Mouse (Mus musculus): ENCODE results near the gene Urm1. TPM values are rescaled to one million over a fixed set of nuclear protein-coding genes. Genes with fewer than 3 reads are reported as not detected.

The Urm1 gene
- total and polyA plus RNA-seq, 2 experiments, result 8.1 to 26.6 TPM

GRCm38 (mm10) chr2:29857967-29858366, 38.1 kb downstream of the Urm1 start:
- TF ChIP-seq POLR2A (IDR thresholded peaks at IDR 0.05; ENCODE audit: extremely low read depth, insufficient read depth, low read length), result no peak
- 86% methylated on average over 5 of the region's 5 CpGs for WGBS
- H3K36me3 ChIP-seq (ENCODE audit: control insufficient read depth, insufficient read depth, low read length), result no peaks in the 10 kb centered on the region
- H3K27me3 ChIP-seq (ENCODE audit: control insufficient read depth, insufficient read depth, low read length), result no peaks in the 10 kb centered on the region
- DNase-seq (ENCODE audit: extremely low read depth, low read depth, low spot score), result no peak
- no peak overlapping the region for H3K9ac ChIP-seq (ENCODE audit: low read depth, low read length)
- H3K4me3 ChIP-seq (ENCODE audit: insufficient read depth, low read depth, low read length), result no peak overlapping the region
- H3K79me2 ChIP-seq (ENCODE audit: control insufficient read depth, insufficient read depth, low read length), result no peaks in the 10 kb centered on the region
- H3K27ac ChIP-seq (replicated peaks; ENCODE audit: insufficient read depth, low read depth, low read length), result no peak overlapping the region
- H3K4me1 ChIP-seq (ENCODE audit: control insufficient read depth, insufficient read depth, low read length), result no peaks in the 10 kb centered on the region

- no peaks in the 10 kb centered on the region for H3K27me3 ChIP-seq (ENCODE audit: control insufficient read depth, insufficient read depth, low read length)
- no peaks in the 10 kb centered on the region for H3K4me1 ChIP-seq (ENCODE audit: control insufficient read depth, insufficient read depth, low read length)
- DNase-seq (ENCODE audit: extremely low read depth, low read depth, low spot score), result peak; percentile 2
- no peaks in the 10 kb centered on the region for H3K79me2 ChIP-seq (ENCODE audit: control insufficient read depth, insufficient read depth, low read length)
- WGBS, result 12% methylated on average over 5 of the region's 5 CpGs
- no peak overlapping the region for H3K9ac ChIP-seq (ENCODE audit: low read depth, low read length)
- TF ChIP-seq CTCF (IDR thresholded peaks at IDR 0.05; ENCODE audit: low read depth, low read length) (peak; percentile 56), POLR2A (IDR thresholded peaks at IDR 0.05; ENCODE audit: extremely low read depth, insufficient read depth, low read length) (no peak)
- no peaks in the 10 kb centered on the region for H3K36me3 ChIP-seq (ENCODE audit: control insufficient read depth, insufficient read depth, low read length)
- no peak overlapping the region for H3K4me3 ChIP-seq (ENCODE audit: insufficient read depth, low read depth, low read length)
- H3K27ac ChIP-seq (replicated peaks; ENCODE audit: insufficient read depth, low read depth, low read length), result no peak overlapping the region
Measured at GRCm38 (mm10) chr2:29858748-29859473, 39.0 kb downstream of the Urm1 start.

GRCm38 (mm10) chr2:29865125-29865524, 45.2 kb downstream of the Urm1 start:
- Histone ChIP-seq H3K4me3 (ENCODE audit: insufficient read depth, low read depth, low read length) (no peak overlapping the region), H3K27ac (replicated peaks; ENCODE audit: insufficient read depth, low read depth, low read length) (no peak overlapping the region), H3K4me1 (ENCODE audit: control insufficient read depth, insufficient read depth, low read length) (peaks cover 2% of the 10 kb centered on the region; the same call in 1 of the 2 replicates), H3K36me3 (ENCODE audit: control insufficient read depth, insufficient read depth, low read length) (no peaks in the 10 kb centered on the region), H3K27me3 (ENCODE audit: control insufficient read depth, insufficient read depth, low read length) (no peaks in the 10 kb centered on the region), H3K9ac (ENCODE audit: low read depth, low read length) (no peak overlapping the region), H3K79me2 (ENCODE audit: control insufficient read depth, insufficient read depth, low read length) (no peaks in the 10 kb centered on the region)
- no peak for DNase-seq (ENCODE audit: extremely low read depth, low read depth, low spot score)
- 85% methylated on average over 4 of the region's 4 CpGs for WGBS
- TF ChIP-seq POLR2A (IDR thresholded peaks at IDR 0.05; ENCODE audit: extremely low read depth, insufficient read depth, low read length) (no peak), CTCF (IDR thresholded peaks at IDR 0.05; ENCODE audit: low read depth, low read length) (no peak)

DNA sequence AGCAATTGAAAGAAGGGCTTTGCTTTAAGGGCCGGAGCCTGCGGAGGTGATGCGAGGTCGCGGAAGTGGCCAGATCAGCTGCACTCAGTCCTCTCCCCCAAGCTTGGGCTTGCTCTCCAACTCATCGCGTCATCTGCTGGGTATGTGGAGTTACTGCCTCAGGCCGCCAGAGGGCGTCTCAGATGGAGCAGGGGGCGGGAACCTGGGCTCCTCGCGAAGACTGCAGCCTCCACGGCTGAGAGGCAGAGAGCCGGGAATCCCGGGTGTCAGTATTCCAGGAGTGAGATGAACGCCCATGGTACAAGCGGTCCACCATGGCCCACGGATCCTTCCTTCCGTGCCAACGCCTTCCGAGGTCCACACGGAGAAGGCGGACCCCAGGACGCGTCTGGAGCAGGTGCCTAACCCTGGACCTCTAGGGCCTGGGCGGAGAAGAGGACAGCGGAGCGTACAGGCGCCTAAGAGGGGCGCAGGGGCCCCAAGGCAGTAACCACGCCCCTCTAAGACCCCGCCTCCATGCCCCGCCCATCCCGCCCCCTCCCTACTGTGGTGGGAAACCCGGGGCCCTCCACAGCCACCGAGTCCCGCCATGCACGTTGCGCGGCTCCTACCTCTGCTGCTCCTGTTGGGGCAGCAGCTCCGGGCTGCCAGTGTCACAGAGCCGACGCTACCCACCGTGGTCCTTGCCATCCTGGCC, 49.2 kb downstream of the Urm1 start, which contains the start of gene Cercam:
Gene Cercam (plus strand): TSS at position 216 of the 697 bp plus-strand sequence.
- DNase-seq (ENCODE audit: extremely low read depth, low read depth, low spot score), result peak; percentile 34
- no peak within 1 kb of the TSS for H3K27ac ChIP-seq (replicated peaks; ENCODE audit: insufficient read depth, low read depth, low read length)
- peak within 1 kb of the TSS; percentile 62 for H3K4me3 ChIP-seq (ENCODE audit: insufficient read depth, low read depth, low read length)
- no peaks in the 10 kb centered on the region for H3K27me3 ChIP-seq (ENCODE audit: control insufficient read depth, insufficient read depth, low read length)
- H3K36me3 ChIP-seq (ENCODE audit: control insufficient read depth, insufficient read depth, low read length), result no peaks in the 10 kb centered on the region
- under 1% methylated on average over 44 of the region's 44 CpGs for WGBS
- peaks cover 2% of the 10 kb centered on the region; the same call in 1 of the 2 replicates for H3K4me1 ChIP-seq (ENCODE audit: control insufficient read depth, insufficient read depth, low read length)
- peak within 1 kb of the TSS; percentile 35 for H3K9ac ChIP-seq (ENCODE audit: low read depth, low read length)
- H3K79me2 ChIP-seq (ENCODE audit: control insufficient read depth, insufficient read depth, low read length), result no peaks in the 10 kb centered on the region
- TF ChIP-seq CTCF (IDR thresholded peaks at IDR 0.05; ENCODE audit: low read depth, low read length), result peak; percentile 94
- TF ChIP-seq POLR2A (IDR thresholded peaks at IDR 0.05; ENCODE audit: extremely low read depth, insufficient read depth, low read length), result no peak

GRCm38 (mm10) chr2:29869646-29870451, 50.0 kb downstream of the Urm1 start:
- Histone ChIP-seq H3K9ac (ENCODE audit: low read depth, low read length) (peak overlapping the region; percentile 35; the same call in 1 of the 2 replicates), H3K4me3 (ENCODE audit: insufficient read depth, low read depth, low read length) (peak overlapping the region; percentile 62), H3K27me3 (ENCODE audit: control insufficient read depth, insufficient read depth, low read length) (no peaks in the 10 kb centered on the region), H3K4me1 (ENCODE audit: control insufficient read depth, insufficient read depth, low read length) (peaks cover 2% of the 10 kb centered on the region; the same call in 1 of the 2 replicates), H3K36me3 (ENCODE audit: control insufficient read depth, insufficient read depth, low read length) (no peaks in the 10 kb centered on the region), H3K79me2 (ENCODE audit: control insufficient read depth, insufficient read depth, low read length) (no peaks in the 10 kb centered on the region), H3K27ac (replicated peaks; ENCODE audit: insufficient read depth, low read depth, low read length) (no peak overlapping the region)
- TF ChIP-seq CTCF (IDR thresholded peaks at IDR 0.05; ENCODE audit: low read depth, low read length) (no peak), POLR2A (IDR thresholded peaks at IDR 0.05; ENCODE audit: extremely low read depth, insufficient read depth, low read length) (no peak)
- DNase-seq (ENCODE audit: extremely low read depth, low read depth, low spot score), result no peak
- WGBS, result 31% methylated on average over 17 of the region's 17 CpGs

All from liver, adult 2 months (tissue).